Mouse (Mus musculus) ES-Bruce4 (cell line): ENCODE measurements around the gene Eif4e2.

Experiments used
- CTCF ChIP-seq: IDR thresholded peaks from one replicate; pipeline ENCODE4 v1.8.1; 2011; ENCODE audit warnings: low read depth, low read length
- EP300 ChIP-seq: IDR thresholded peaks from 2 replicates; pipeline ENCODE4 v1.6.1; 2011; ENCODE audit warnings: low read depth, low read length; ENCODE audit not compliant: insufficient read depth
- POLR2A ChIP-seq: IDR thresholded peaks from one replicate; pipeline ENCODE4 v1.8.1; 2011; ENCODE audit warnings: low read length; ENCODE audit not compliant: insufficient read depth

GRCm38 (mm10) chr1:87245430-87245829, 31.7 kb downstream of the Eif4e2 start:
- TF ChIP-seq CTCF = no peak
- no peak for TF ChIP-seq EP300
- TF ChIP-seq POLR2A = no peak
